Mouse (Mus musculus) lung, embryonic 16.5 days (tissue): ENCODE measurements at regions not wholly inside any gene's neighbourhood (a gene's known extent, or its start where the extent isn't known, plus 50 kb on each side); places are given as distances from the start of the nearest gene placed in this dataset.
A peak's percentile ranks its signal among the peaks of the same experiment; 100 is the strongest.

Experiments used
- ATAC-seq: fragments of 200-750 bp; cut with Nextera tagmentation; 2 replicates; pipeline ENCODE4 v1.8.0; 2017; ENCODE audit warnings: low read depth, mild to moderate bottlenecking, moderate library complexity
- H3K27ac ChIP-seq: fragments of 300-500 bp; sonication (generic); 2 replicates; pipeline ENCODE4 v1.5.1; 2014; ENCODE audit warnings: mild to moderate bottlenecking, control low read depth, low read length
- H3K27me3 ChIP-seq: fragments of 300-500 bp; sonication (generic); 2 replicates; pipeline ENCODE4 v1.6.1; 2014; ENCODE audit warnings: low read depth, low read length, mixed read lengths; ENCODE audit not compliant: control insufficient read depth, insufficient read depth
- H3K36me3 ChIP-seq: fragments of 300-500 bp; sonication (generic); 2 replicates; pipeline ENCODE4 v1.6.1; 2014; ENCODE audit warnings: low read length; ENCODE audit not compliant: control insufficient read depth, insufficient read depth
- H3K4me1 ChIP-seq: fragments of 300-500 bp; sonication (generic); replicated peaks from 2 replicates; pipeline ENCODE4 v1.6.1; 2014; ENCODE audit warnings: low read length, mixed read lengths; ENCODE audit not compliant: control insufficient read depth, insufficient read depth
- H3K4me2 ChIP-seq: fragments of 300-500 bp; sonication (generic); 2 replicates; pipeline ENCODE4 v1.6.1; 2014; ENCODE audit warnings: low read depth, low read length, control low read depth
- H3K4me3 ChIP-seq: fragments of 300-500 bp; sonication (generic); 2 replicates; pipeline ENCODE4 v1.5.1; 2014; ENCODE audit warnings: mild to moderate bottlenecking, low read length, control low read depth
- H3K9ac ChIP-seq: fragments of 300-500 bp; sonication (generic); 2 replicates; pipeline ENCODE4 v1.6.1; 2014; ENCODE audit warnings: low read length, control low read depth
- H3K9me3 ChIP-seq: fragments of 300-500 bp; sonication (generic); 2 replicates; pipeline ENCODE4 v1.6.1; 2016; ENCODE audit warnings: low read length; ENCODE audit not compliant: control insufficient read depth
- whole genome bisulfite sequencing: fragments of 180-500 bp; shearing (Covaris S2); extraction: QIAGEN DNeasy Blood & Tissue Kit; methylation state at CpG from one replicate; pipeline ENCODE4 v1.1.7; 2014; 5-methylcytosine and 5-hydroxymethylcytosine counted together

- no peak overlapping the region for H3K4me3 ChIP-seq
- WGBS = 83% methylated on average over 2 of the region's 2 CpGs
- H3K9ac ChIP-seq = no peak overlapping the region
- H3K27ac ChIP-seq = no peak overlapping the region
- no peaks in the 10 kb centered on the region for H3K9me3 ChIP-seq
- no peaks in the 10 kb centered on the region for H3K36me3 ChIP-seq
- ATAC-seq = no peak
- no peak overlapping the region for H3K4me2 ChIP-seq
- H3K27me3 ChIP-seq = no peaks in the 10 kb centered on the region
- H3K4me1 ChIP-seq = no peaks in the 10 kb centered on the region
These were observed 79.2 kb upstream of the Wls start for GRCm38 (mm10) chr3:159760293-159760692.

- H3K4me3 ChIP-seq = no peak overlapping the region
- H3K9ac ChIP-seq = no peak overlapping the region
- WGBS = 88% methylated on average over 2 of the region's 2 CpGs
- H3K4me1 ChIP-seq = no peaks in the 10 kb centered on the region
- H3K36me3 ChIP-seq = no peaks in the 10 kb centered on the region
- no peaks in the 10 kb centered on the region for H3K9me3 ChIP-seq
- H3K27me3 ChIP-seq = no peaks in the 10 kb centered on the region
- no peak overlapping the region for H3K4me2 ChIP-seq
- ATAC-seq = no peak
- H3K27ac ChIP-seq = no peak overlapping the region
These were observed 78.5 kb upstream of the Wls start for GRCm38 (mm10) chr3:159760949-159761348.

- Histone ChIP-seq H3K4me2 (peak overlapping the region; percentile 40), H3K27ac (no peak overlapping the region), H3K9me3 (no peaks in the 10 kb centered on the region), H3K9ac (no peak overlapping the region), H3K4me3 (0 out of 2 replicates have a peak overlapping the region, but pooled peaks have one; percentile 7), H3K27me3 (no peaks in the 10 kb centered on the region), H3K4me1 (no peaks in the 10 kb centered on the region), H3K36me3 (no peaks in the 10 kb centered on the region)
- 8% methylated on average over 13 of the region's 13 CpGs for WGBS
- no peak for ATAC-seq
These were observed 57.1 kb upstream of the Wls start for GRCm38 (mm10) chr3:159782222-159782844.

GRCm38 (mm10) chr3:159787776-159788175 is 51.7 kb upstream of the Wls start:
- WGBS = 75% methylated on average over 9 of the region's 9 CpGs
- no peak for ATAC-seq

More at GRCm38 (mm10) chr3:159787776-159788175, 51.7 kb upstream of the Wls start:
- Histone ChIP-seq H3K36me3 (no peaks in the 10 kb centered on the region), H3K9ac (no peak overlapping the region), H3K27me3 (no peaks in the 10 kb centered on the region), H3K4me1 (no peaks in the 10 kb centered on the region), H3K4me2 (no peak overlapping the region), H3K9me3 (no peaks in the 10 kb centered on the region), H3K4me3 (no peak overlapping the region), H3K27ac (no peak overlapping the region)
